Mouse (Mus musculus): ENCODE data around the gene Ccdc172. TPM values are rescaled to one million over a fixed set of nuclear protein-coding genes. Genes with fewer than 3 reads are reported as not detected.
A peak's percentile ranks its signal among the peaks of the same experiment; 100 is the strongest.

Ccdc172 gene
- total and polyA plus RNA-seq, 2 experiments, result not detected

DNA sequence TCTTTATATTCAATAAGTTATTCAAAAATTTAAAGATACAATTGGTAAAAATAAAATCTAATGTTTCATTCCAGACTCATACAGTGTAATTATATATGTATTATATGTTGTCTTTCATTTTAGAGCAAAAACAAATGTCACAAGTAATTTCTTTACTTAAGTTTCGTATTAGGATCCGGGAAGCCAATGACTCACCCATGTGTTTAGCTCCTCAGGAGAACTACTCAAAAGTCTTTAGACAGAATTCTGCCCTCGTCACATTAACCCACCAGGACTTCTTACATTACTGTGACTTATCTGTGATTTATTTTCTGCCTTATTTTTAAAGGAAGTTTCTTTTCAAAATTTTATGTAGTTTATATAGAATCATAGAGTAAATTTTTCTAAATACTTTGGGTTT, 39.1 kb downstream of the Ccdc172 start:
- Histone ChIP-seq H3K79me2 (ENCODE audit: control insufficient read depth, insufficient read depth, low read length) (no peaks in the 10 kb centered on the region), H3K4me3 (ENCODE audit: insufficient read depth, low read depth, low read length) (no peak overlapping the region), H3K27ac (replicated peaks; ENCODE audit: insufficient read depth, low read depth, low read length) (no peak overlapping the region), H3K4me1 (ENCODE audit: control insufficient read depth, insufficient read depth, low read length) (peaks cover 5% of the 10 kb centered on the region; the same call in 1 of the 2 replicates), H3K27me3 (ENCODE audit: control insufficient read depth, insufficient read depth, low read length) (no peaks in the 10 kb centered on the region), H3K9ac (ENCODE audit: low read depth, low read length) (no peak overlapping the region), H3K36me3 (ENCODE audit: control insufficient read depth, insufficient read depth, low read length) (no peaks in the 10 kb centered on the region)
- DNase-seq (ENCODE audit: extremely low read depth, low read depth, low spot score), result no peak
- no peak for TF ChIP-seq CTCF (IDR thresholded peaks at IDR 0.05; ENCODE audit: low read depth, low read length)
- no peak for TF ChIP-seq POLR2A (IDR thresholded peaks at IDR 0.05; ENCODE audit: extremely low read depth, insufficient read depth, low read length)
- WGBS, result 94% methylated on average over 3 of the region's 3 CpGs

DNA sequence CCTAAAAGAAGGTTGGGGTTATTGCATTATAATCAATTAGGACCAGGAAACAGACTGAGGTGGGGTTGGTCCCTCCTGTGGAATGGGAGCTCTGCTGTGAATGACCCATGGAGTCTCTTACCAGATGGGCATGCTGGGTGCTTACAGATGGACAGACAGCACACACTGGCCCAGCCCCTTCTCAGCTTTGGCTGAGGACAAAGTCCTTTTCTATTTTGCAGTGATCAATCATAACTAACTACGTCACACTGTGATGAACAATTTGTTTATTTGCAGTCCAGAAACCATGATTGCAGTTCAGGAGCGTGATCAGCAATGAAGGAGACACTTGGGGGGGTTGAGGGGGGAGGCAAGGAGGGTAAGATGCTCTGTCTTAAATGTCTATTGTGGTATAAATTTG, 43.2 kb downstream of the Ccdc172 start:
- no peaks in the 10 kb centered on the region for H3K79me2 ChIP-seq (ENCODE audit: control insufficient read depth, insufficient read depth, low read length)
- peak; percentile 92 for DNase-seq (ENCODE audit: extremely low read depth, low read depth, low spot score)
- no peaks in the 10 kb centered on the region for H3K27me3 ChIP-seq (ENCODE audit: control insufficient read depth, insufficient read depth, low read length)
- H3K4me1 ChIP-seq (ENCODE audit: control insufficient read depth, insufficient read depth, low read length), result peaks cover 5% of the 10 kb centered on the region; the same call in 1 of the 2 replicates
- TF ChIP-seq POLR2A (IDR thresholded peaks at IDR 0.05; ENCODE audit: extremely low read depth, insufficient read depth, low read length) (no peak), CTCF (IDR thresholded peaks at IDR 0.05; ENCODE audit: low read depth, low read length) (no peak)
- H3K4me3 ChIP-seq (ENCODE audit: insufficient read depth, low read depth, low read length), result no peak overlapping the region
- H3K36me3 ChIP-seq (ENCODE audit: control insufficient read depth, insufficient read depth, low read length), result no peaks in the 10 kb centered on the region
- WGBS, result 11% methylated on average over 2 of the region's 2 CpGs
- H3K9ac ChIP-seq (ENCODE audit: low read depth, low read length), result no peak overlapping the region
- H3K27ac ChIP-seq (replicated peaks; ENCODE audit: insufficient read depth, low read depth, low read length), result peak overlapping the region; percentile 65

DNA sequence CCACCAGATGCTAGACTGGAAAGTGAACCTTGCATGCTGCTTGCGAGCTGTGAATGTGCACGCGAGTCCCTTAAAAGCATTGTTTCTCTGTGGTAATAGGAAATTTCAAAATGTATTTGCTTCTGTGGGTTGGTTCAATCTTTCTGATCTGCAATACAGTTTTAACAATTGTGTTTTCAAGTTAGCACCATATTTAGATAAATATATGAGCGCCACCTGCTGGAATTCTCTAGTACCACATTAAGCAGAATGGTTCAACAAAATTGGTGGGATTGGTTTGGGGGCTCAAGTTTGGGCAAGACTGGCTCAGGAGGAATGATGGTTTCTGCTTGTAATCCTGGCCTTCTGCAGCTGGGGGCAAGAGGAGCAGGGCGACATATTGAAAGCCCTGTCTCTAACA, 46.6 kb downstream of the Ccdc172 start:
- H3K4me1 ChIP-seq (ENCODE audit: control insufficient read depth, insufficient read depth, low read length), result peaks cover 5% of the 10 kb centered on the region; the same call in 1 of the 2 replicates
- no peak overlapping the region for H3K4me3 ChIP-seq (ENCODE audit: insufficient read depth, low read depth, low read length)
- H3K27me3 ChIP-seq (ENCODE audit: control insufficient read depth, insufficient read depth, low read length), result no peaks in the 10 kb centered on the region
- no peak overlapping the region for H3K9ac ChIP-seq (ENCODE audit: low read depth, low read length)
- no peak overlapping the region for H3K27ac ChIP-seq (replicated peaks; ENCODE audit: insufficient read depth, low read depth, low read length)
- peak; percentile 43 for TF ChIP-seq CTCF (IDR thresholded peaks at IDR 0.05; ENCODE audit: low read depth, low read length)
- no peak for TF ChIP-seq POLR2A (IDR thresholded peaks at IDR 0.05; ENCODE audit: extremely low read depth, insufficient read depth, low read length)
- 42% methylated on average over 5 of the region's 5 CpGs for WGBS
- DNase-seq (ENCODE audit: extremely low read depth, low read depth, low spot score), result peak; percentile 37
- H3K79me2 ChIP-seq (ENCODE audit: control insufficient read depth, insufficient read depth, low read length), result no peaks in the 10 kb centered on the region
- H3K36me3 ChIP-seq (ENCODE audit: control insufficient read depth, insufficient read depth, low read length), result no peaks in the 10 kb centered on the region

DNA sequence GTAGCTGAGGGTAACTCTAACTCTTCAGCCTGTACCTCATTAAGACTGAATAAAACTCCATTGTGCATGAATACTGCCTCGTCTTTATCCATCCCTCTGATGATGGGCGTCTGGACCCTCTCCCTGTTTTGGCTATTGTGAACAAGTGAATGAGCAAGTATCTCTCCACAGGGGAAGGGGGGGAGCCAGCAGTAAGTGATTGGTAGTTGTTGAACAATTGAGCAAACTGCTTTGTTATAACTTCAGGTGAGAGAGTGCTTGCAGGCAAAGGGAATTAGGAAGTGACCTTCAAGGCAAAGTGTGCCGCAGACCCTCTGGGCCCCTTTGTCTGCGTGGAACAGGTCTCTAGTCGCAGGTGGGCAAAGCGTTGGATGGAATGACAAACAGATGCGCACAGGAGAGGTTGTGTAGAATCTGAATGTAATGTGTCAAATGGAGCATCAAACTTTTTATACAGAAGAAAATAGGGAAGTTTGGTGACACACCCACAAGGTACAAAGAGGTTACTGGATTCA, 50.6 kb downstream of the Ccdc172 start:
- no peaks in the 10 kb centered on the region for H3K36me3 ChIP-seq (ENCODE audit: control insufficient read depth, insufficient read depth, low read length)
- H3K4me3 ChIP-seq (ENCODE audit: insufficient read depth, low read depth, low read length), result no peak overlapping the region
- 89% methylated on average over 7 of the region's 7 CpGs for WGBS
- no peak for TF ChIP-seq CTCF (IDR thresholded peaks at IDR 0.05; ENCODE audit: low read depth, low read length)
- no peak for TF ChIP-seq POLR2A (IDR thresholded peaks at IDR 0.05; ENCODE audit: extremely low read depth, insufficient read depth, low read length)
- no peaks in the 10 kb centered on the region for H3K79me2 ChIP-seq (ENCODE audit: control insufficient read depth, insufficient read depth, low read length)
- no peak for DNase-seq (ENCODE audit: extremely low read depth, low read depth, low spot score)
- no peaks in the 10 kb centered on the region; the same call in 1 of the 2 replicates for H3K4me1 ChIP-seq (ENCODE audit: control insufficient read depth, insufficient read depth, low read length)
- H3K9ac ChIP-seq (ENCODE audit: low read depth, low read length), result no peak overlapping the region
- H3K27ac ChIP-seq (replicated peaks; ENCODE audit: insufficient read depth, low read depth, low read length), result no peak overlapping the region
- no peaks in the 10 kb centered on the region for H3K27me3 ChIP-seq (ENCODE audit: control insufficient read depth, insufficient read depth, low read length)

DNA sequence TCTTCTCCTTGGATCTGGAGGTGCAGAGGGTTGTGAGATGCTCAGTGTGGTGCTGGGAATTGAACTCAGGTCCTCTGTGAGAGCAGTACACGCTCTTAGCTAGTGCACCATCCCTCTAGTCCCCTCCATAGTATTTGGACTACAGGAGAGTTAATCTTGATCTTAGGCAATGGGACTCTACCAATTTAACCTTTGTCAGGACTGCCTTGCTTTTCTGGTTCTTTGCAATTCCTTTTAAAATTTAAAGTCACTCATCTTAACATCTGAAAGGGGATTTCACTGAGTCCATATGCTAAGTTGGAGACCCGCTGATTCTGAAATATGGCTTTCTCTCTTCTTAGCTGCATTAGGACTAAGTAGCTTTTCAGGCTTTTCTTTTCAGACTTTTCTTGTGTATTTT, 59.8 kb downstream of the Ccdc172 start:
- no peak overlapping the region for H3K9ac ChIP-seq (ENCODE audit: low read depth, low read length)
- 92% methylated on average over 2 of the region's 2 CpGs for WGBS
- no peaks in the 10 kb centered on the region for H3K4me1 ChIP-seq (ENCODE audit: control insufficient read depth, insufficient read depth, low read length)
- TF ChIP-seq CTCF (IDR thresholded peaks at IDR 0.05; ENCODE audit: low read depth, low read length) (no peak), POLR2A (IDR thresholded peaks at IDR 0.05; ENCODE audit: extremely low read depth, insufficient read depth, low read length) (no peak)
- no peaks in the 10 kb centered on the region for H3K36me3 ChIP-seq (ENCODE audit: control insufficient read depth, insufficient read depth, low read length)
- no peak overlapping the region for H3K4me3 ChIP-seq (ENCODE audit: insufficient read depth, low read depth, low read length)
- no peak for DNase-seq (ENCODE audit: extremely low read depth, low read depth, low spot score)
- no peaks in the 10 kb centered on the region for H3K79me2 ChIP-seq (ENCODE audit: control insufficient read depth, insufficient read depth, low read length)
- no peak overlapping the region for H3K27ac ChIP-seq (replicated peaks; ENCODE audit: insufficient read depth, low read depth, low read length)
- no peaks in the 10 kb centered on the region for H3K27me3 ChIP-seq (ENCODE audit: control insufficient read depth, insufficient read depth, low read length)

DNA sequence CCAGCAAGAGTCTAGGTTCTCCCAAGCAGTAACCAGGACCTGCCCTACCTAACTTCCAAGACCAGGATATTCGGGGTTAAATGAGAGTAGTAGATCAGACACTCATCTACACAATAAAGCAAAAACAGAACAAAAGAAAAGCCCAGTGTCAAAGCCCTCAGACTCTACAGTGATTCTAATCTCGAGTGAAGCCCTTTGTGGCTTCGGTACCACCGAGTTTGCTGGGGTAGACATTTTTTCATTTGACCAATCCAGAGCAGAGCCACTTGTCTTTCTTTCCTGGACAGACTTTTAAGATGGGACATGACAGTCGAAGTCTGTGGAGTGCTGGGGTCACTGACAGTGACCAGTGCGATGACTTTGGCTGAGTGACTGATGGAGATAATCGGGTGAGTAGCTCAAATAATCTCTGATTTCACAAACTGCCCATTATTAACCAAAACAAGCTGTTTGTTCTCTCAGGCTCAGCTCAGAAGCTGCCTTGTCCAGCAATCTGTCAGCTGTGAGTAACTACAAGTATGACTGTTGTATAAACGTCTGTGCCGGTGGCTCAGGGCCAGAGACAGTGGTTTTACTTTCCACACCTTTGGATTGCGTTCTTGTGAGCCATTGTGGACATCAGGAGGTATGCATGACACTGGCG, 60.8 kb downstream of the Ccdc172 start:
- no peaks in the 10 kb centered on the region for H3K4me1 ChIP-seq (ENCODE audit: control insufficient read depth, insufficient read depth, low read length)
- 60% methylated on average over 11 of the region's 11 CpGs for WGBS
- H3K27me3 ChIP-seq (ENCODE audit: control insufficient read depth, insufficient read depth, low read length), result no peaks in the 10 kb centered on the region
- no peak overlapping the region for H3K4me3 ChIP-seq (ENCODE audit: insufficient read depth, low read depth, low read length)
- H3K36me3 ChIP-seq (ENCODE audit: control insufficient read depth, insufficient read depth, low read length), result no peaks in the 10 kb centered on the region
- H3K79me2 ChIP-seq (ENCODE audit: control insufficient read depth, insufficient read depth, low read length), result no peaks in the 10 kb centered on the region
- no peak overlapping the region for H3K9ac ChIP-seq (ENCODE audit: low read depth, low read length)
- no peak for DNase-seq (ENCODE audit: extremely low read depth, low read depth, low spot score)
- H3K27ac ChIP-seq (replicated peaks; ENCODE audit: insufficient read depth, low read depth, low read length), result no peak overlapping the region
- TF ChIP-seq POLR2A (IDR thresholded peaks at IDR 0.05; ENCODE audit: extremely low read depth, insufficient read depth, low read length) (no peak), CTCF (IDR thresholded peaks at IDR 0.05; ENCODE audit: low read depth, low read length) (no peak)

Data from liver, adult 2 months (tissue).